Mouse (Mus musculus): ENCODE measurements around the gene Snx18. TPM values are rescaled to one million over a fixed set of nuclear protein-coding genes. Genes with fewer than 3 reads are reported as not detected.
A peak's percentile ranks its signal among the peaks of the same experiment; 100 is the strongest.

Gene Snx18
- polyA plus RNA-seq, 1 experiment, result 14.2 TPM

- peak; percentile 91 for DNase-seq (ENCODE audit: low read depth)
- TF ChIP-seq CTCF (IDR thresholded peaks at IDR 0.05; ENCODE audit: borderline replicate concordance, extremely low read depth, insufficient read depth, insufficient read length), result no peak
- TF ChIP-seq POLR2A (IDR thresholded peaks at IDR 0.05; ENCODE audit: borderline replicate concordance, extremely low read depth, insufficient read depth, insufficient read length, poor library complexity, severe bottlenecking), result no peak
Measured at GRCm38 (mm10) chr13:113614635-113615545, 3.5 kb downstream of the Snx18 start.

- no peak for DNase-seq (ENCODE audit: low read depth)
- TF ChIP-seq POLR2A (IDR thresholded peaks at IDR 0.05; ENCODE audit: borderline replicate concordance, extremely low read depth, insufficient read depth, insufficient read length, poor library complexity, severe bottlenecking), result no peak
- TF ChIP-seq CTCF (IDR thresholded peaks at IDR 0.05; ENCODE audit: borderline replicate concordance, extremely low read depth, insufficient read depth, insufficient read length), result no peak
Measured at GRCm38 (mm10) chr13:113613882-113614281, 4.5 kb downstream of the Snx18 start.

GRCm38 (mm10) chr13:113613341-113613740 is 5.0 kb downstream of the Snx18 start:
- TF ChIP-seq CTCF (IDR thresholded peaks at IDR 0.05; ENCODE audit: borderline replicate concordance, extremely low read depth, insufficient read depth, insufficient read length) (no peak), POLR2A (IDR thresholded peaks at IDR 0.05; ENCODE audit: borderline replicate concordance, extremely low read depth, insufficient read depth, insufficient read length, poor library complexity, severe bottlenecking) (no peak)
- no peak for DNase-seq (ENCODE audit: low read depth)

GRCm38 (mm10) chr13:113612141-113612950 is 6.0 kb downstream of the Snx18 start:
- no peak for DNase-seq (ENCODE audit: low read depth)

GRCm38 (mm10) chr13:113610732-113611500 is 7.4 kb downstream of the Snx18 start:
- no peak for DNase-seq (ENCODE audit: low read depth)
- no peak for TF ChIP-seq CTCF (IDR thresholded peaks at IDR 0.05; ENCODE audit: borderline replicate concordance, extremely low read depth, insufficient read depth, insufficient read length)
- no peak for TF ChIP-seq POLR2A (IDR thresholded peaks at IDR 0.05; ENCODE audit: borderline replicate concordance, extremely low read depth, insufficient read depth, insufficient read length, poor library complexity, severe bottlenecking)

More at GRCm38 (mm10) chr13:113612141-113612950, 6.0 kb downstream of the Snx18 start:
- TF ChIP-seq CTCF (IDR thresholded peaks at IDR 0.05; ENCODE audit: borderline replicate concordance, extremely low read depth, insufficient read depth, insufficient read length), result no peak
- no peak for TF ChIP-seq POLR2A (IDR thresholded peaks at IDR 0.05; ENCODE audit: borderline replicate concordance, extremely low read depth, insufficient read depth, insufficient read length, poor library complexity, severe bottlenecking)

- DNase-seq (ENCODE audit: low read depth), result no peak
Measured at GRCm38 (mm10) chr13:113609429-113609828, 8.9 kb downstream of the Snx18 start.

GRCm38 (mm10) chr13:113607821-113608220 is 10.5 kb downstream of the Snx18 start:
- no peak for DNase-seq (ENCODE audit: low read depth)

More at GRCm38 (mm10) chr13:113609429-113609828, 8.9 kb downstream of the Snx18 start:
- TF ChIP-seq CTCF (IDR thresholded peaks at IDR 0.05; ENCODE audit: borderline replicate concordance, extremely low read depth, insufficient read depth, insufficient read length), result no peak
- TF ChIP-seq POLR2A (IDR thresholded peaks at IDR 0.05; ENCODE audit: borderline replicate concordance, extremely low read depth, insufficient read depth, insufficient read length, poor library complexity, severe bottlenecking), result no peak

GRCm38 (mm10) chr13:113607371-113607770 is 11.0 kb downstream of the Snx18 start:
- no peak for DNase-seq (ENCODE audit: low read depth)
- no peak for TF ChIP-seq POLR2A (IDR thresholded peaks at IDR 0.05; ENCODE audit: borderline replicate concordance, extremely low read depth, insufficient read depth, insufficient read length, poor library complexity, severe bottlenecking)
- no peak for TF ChIP-seq CTCF (IDR thresholded peaks at IDR 0.05; ENCODE audit: borderline replicate concordance, extremely low read depth, insufficient read depth, insufficient read length)

More at GRCm38 (mm10) chr13:113607821-113608220, 10.5 kb downstream of the Snx18 start:
- TF ChIP-seq CTCF (IDR thresholded peaks at IDR 0.05; ENCODE audit: borderline replicate concordance, extremely low read depth, insufficient read depth, insufficient read length) (no peak), POLR2A (IDR thresholded peaks at IDR 0.05; ENCODE audit: borderline replicate concordance, extremely low read depth, insufficient read depth, insufficient read length, poor library complexity, severe bottlenecking) (no peak)

GRCm38 (mm10) chr13:113606741-113607358 is 11.5 kb downstream of the Snx18 start:
- no peak for TF ChIP-seq POLR2A (IDR thresholded peaks at IDR 0.05; ENCODE audit: borderline replicate concordance, extremely low read depth, insufficient read depth, insufficient read length, poor library complexity, severe bottlenecking)
- TF ChIP-seq CTCF (IDR thresholded peaks at IDR 0.05; ENCODE audit: borderline replicate concordance, extremely low read depth, insufficient read depth, insufficient read length), result no peak
- DNase-seq (ENCODE audit: low read depth), result no peak

- TF ChIP-seq POLR2A (IDR thresholded peaks at IDR 0.05; ENCODE audit: borderline replicate concordance, extremely low read depth, insufficient read depth, insufficient read length, poor library complexity, severe bottlenecking), result no peak
- TF ChIP-seq CTCF (IDR thresholded peaks at IDR 0.05; ENCODE audit: borderline replicate concordance, extremely low read depth, insufficient read depth, insufficient read length), result no peak
- DNase-seq (ENCODE audit: low read depth), result no peak
Measured at GRCm38 (mm10) chr13:113606131-113606530, 12.2 kb downstream of the Snx18 start.
